Mouse (Mus musculus) brain, embryonic 14.5 days (tissue): ENCODE data around the gene Gm20807. TPM values are rescaled to one million over a fixed set of nuclear protein-coding genes. Genes with fewer than 3 reads are reported as not detected.
"Not testable (repeated sequence)": the region's sequence is repeated elsewhere in the genome, so short reads cannot be mapped to it uniquely, and the experiment has no call there.

Experiments used
- DNase-seq: peaks from one replicate; pipeline ENCODE4 v3.0.0-alpha.2; 2011; ENCODE audit warnings: low read depth
- polyA plus RNA-seq: library from polyadenylated mRNA; depleted of rRNA; stranded (reverse); fragments of >200 nt; gene quantifications from 2 replicates; pipeline ENCODE4 v1.2.3, GENCODE M21; 2012; rRNA removed

The Gm20807 gene
- not detected in 2 replicates for polyA plus RNA-seq

DNA sequence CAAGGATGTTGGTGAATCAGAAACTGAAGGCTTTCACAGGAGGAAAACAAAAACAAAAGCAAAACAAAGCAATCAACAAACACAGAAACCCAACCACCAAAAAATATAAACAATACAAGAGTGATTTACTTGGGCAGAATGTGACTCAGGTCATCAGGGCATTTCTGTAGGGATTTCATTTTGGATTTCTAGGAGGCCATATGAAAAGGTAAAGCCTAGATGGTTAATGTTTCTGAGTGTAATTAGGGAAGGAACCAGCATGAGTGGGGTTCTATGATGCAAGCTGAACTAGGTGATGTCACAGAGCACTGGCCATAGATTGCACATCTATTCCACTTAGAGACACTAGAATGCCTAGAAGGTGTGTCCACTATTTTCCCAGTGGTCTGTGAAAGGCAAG is at the start of gene Gm20807:
TSS of gene Gm20807 (plus strand) at position 301 of the 400 bp plus-strand sequence.
- not testable (repeated sequence) for DNase-seq

Other genes with a start within 250 kb of the Gm20807 start
- gene Gm21891, start 90.6 kb downstream of the Gm20807 start, polyA plus RNA-seq: not detected in 2 replicates
- gene Gm21425, start 119.1 kb downstream of the Gm20807 start, polyA plus RNA-seq: not detected in 2 replicates
- gene Gm21828, start 181.0 kb downstream of the Gm20807 start, polyA plus RNA-seq: not detected in 2 replicates
- gene Gm21440, start 209.5 kb downstream of the Gm20807 start, polyA plus RNA-seq: not detected in 2 replicates
- gene Gm21454, start 209.6 kb downstream of the Gm20807 start, polyA plus RNA-seq: not detected in 2 replicates